18 mouse cellular contexts compared by ENCODE assay signal in genomic region chr7:142400750-142401142, GRCm38 (mm10). TPM values are rescaled to one million over a fixed set of nuclear protein-coding genes. Genes with fewer than 3 reads are reported as not detected.
DNase-seq lines count a peak whose midpoint lies in the region; ATAC-seq lines count a peak whose summit lies in the region.
"Had no signal": no experiment of that assay in that cellular context is flagged by ENCODE, and none has a peak within 500 bp of the region (broad histone marks: within the 10 kb centered on the region; RNA-seq: fewer than 3 reads in every experiment).

No protein-coding gene starts in this region.

- no peaks in the 10 kb centered on the region for H3K36me3 ChIP-seq in kidney, embryonic 14.5 days (ENCODE audit: control insufficient read depth, insufficient read depth, low read length)
- no peaks in the 10 kb centered on the region for H3K36me3 ChIP-seq in embryonic facial prominence, embryonic 11.5 days (replicated peaks; ENCODE audit: control insufficient read depth, insufficient read depth, low read depth, low read length)
- H3K36me3 ChIP-seq in macrophage (ENCODE audit: inconsistent target): no peaks in the 10 kb centered on the region
- H3K36me3 ChIP-seq: limb, embryonic 13.5 days; lung, embryonic 15.5 days; midbrain, embryonic 12.5 days; neural tube, embryonic 12.5 days had no signal

- intact Hi-C loops in gastrocnemius, postnatal 36 days (cut with DNase I): no loop called here

- no peaks in the 10 kb centered on the region for H3K9me3 ChIP-seq in kidney, embryonic 14.5 days (ENCODE audit: control insufficient read depth, low read length)
- H3K9me3 ChIP-seq in embryonic facial prominence, embryonic 11.5 days (replicated peaks; ENCODE audit: control insufficient read depth, low read length): no peaks in the 10 kb centered on the region
- H3K9me3 ChIP-seq: limb, embryonic 13.5 days; lung, embryonic 15.5 days; midbrain, embryonic 12.5 days; neural tube, embryonic 12.5 days had no signal

- no peak for DNase-seq in kidney, adult 8-10 months
- peak; percentile 44 for DNase-seq in ZHBTc4 (ENCODE audit: low read depth, low spot score)
- peak; percentile 8 for DNase-seq in embryonic facial prominence, embryonic 11.5 days (ENCODE audit: low spot score)
- DNase-seq in gastrocnemius, postnatal 36 days: no peak
- DNase-seq in right cerebral cortex, postnatal 10 days (ENCODE audit: low spot score in 2 of 2): no peak
- DNase-seq: gastrocnemius, postnatal 10 days; right cerebral cortex, postnatal 25 days; thymus, postnatal 25 days had no signal

- H3K4me2 ChIP-seq in kidney, embryonic 14.5 days (replicated peaks; ENCODE audit: low read depth, low read length): no peak overlapping the region
- H3K4me2 ChIP-seq in embryonic facial prominence, embryonic 11.5 days (ENCODE audit: low read depth, low read length): no peak overlapping the region
- H3K4me2 ChIP-seq: limb, embryonic 13.5 days; lung, embryonic 15.5 days; midbrain, embryonic 12.5 days; neural tube, embryonic 12.5 days had no signal

- H3K79me2 ChIP-seq in macrophage (ENCODE audit: inconsistent target): peaks cover 58% of the 10 kb centered on the region

- H3K27ac ChIP-seq in kidney, embryonic 14.5 days (ENCODE audit: low read depth, low read length): peak overlapping the region; percentile 37; the same call in 1 of the 2 replicates
- H3K27ac ChIP-seq in embryonic facial prominence, embryonic 11.5 days (replicated peaks; ENCODE audit: low read depth, low read length): no peak overlapping the region
- H3K27ac ChIP-seq in macrophage: peak overlapping the region; percentile 100
- H3K27ac ChIP-seq: limb, embryonic 13.5 days; lung, embryonic 15.5 days; midbrain, embryonic 12.5 days; neural tube, embryonic 12.5 days had no signal

- no peaks in the 10 kb centered on the region for H3K27me3 ChIP-seq in kidney, embryonic 14.5 days (ENCODE audit: control insufficient read depth, insufficient read depth, low read length)
- no peaks in the 10 kb centered on the region for H3K27me3 ChIP-seq in embryonic facial prominence, embryonic 11.5 days (ENCODE audit: control insufficient read depth, insufficient read depth, low read length)
- H3K27me3 ChIP-seq: CH12.LX; limb, embryonic 13.5 days; lung, embryonic 15.5 days; neural tube, embryonic 12.5 days had no signal

- ATAC-seq in kidney, embryonic 14.5 days (ENCODE audit: low FRiP score, low TSS enrichment): no peak
- peak; percentile 64; the same call in 1 of the 2 replicates for ATAC-seq in embryonic facial prominence, embryonic 11.5 days (replicated peaks; ENCODE audit: insufficient number of reproducible peaks, low FRiP score, low TSS enrichment, low read depth)

- no peak overlapping the region for H3K9ac ChIP-seq in kidney, embryonic 14.5 days (ENCODE audit: low read depth, low read length)
- H3K9ac ChIP-seq in embryonic facial prominence, embryonic 11.5 days (replicated peaks; ENCODE audit: low read length): no peak overlapping the region
- H3K9ac ChIP-seq: limb, embryonic 13.5 days; lung, embryonic 15.5 days; midbrain, embryonic 12.5 days; neural tube, embryonic 12.5 days had no signal

- peaks cover 7% of the 10 kb centered on the region; the same call in 1 of the 2 replicates for H3K4me1 ChIP-seq in kidney, embryonic 14.5 days (ENCODE audit: control insufficient read depth, insufficient read depth, low read length)
- no peaks in the 10 kb centered on the region for H3K4me1 ChIP-seq in embryonic facial prominence, embryonic 11.5 days (ENCODE audit: control insufficient read depth, insufficient read depth, low read length)
- H3K4me1 ChIP-seq: limb, embryonic 13.5 days; neural tube, embryonic 12.5 days had no signal

- no peak overlapping the region for H3K4me3 ChIP-seq in kidney, embryonic 14.5 days (ENCODE audit: low read length)
- no peak overlapping the region for H3K4me3 ChIP-seq in embryonic facial prominence, embryonic 11.5 days (ENCODE audit: low read depth, low read length)
- H3K4me3 ChIP-seq in macrophage (ENCODE audit: inconsistent target): no peak overlapping the region
- H3K4me3 ChIP-seq: limb, embryonic 13.5 days; lung, embryonic 15.5 days; midbrain, embryonic 12.5 days; neural tube, embryonic 12.5 days had no signal

- 49% methylated on average over 7 of the region's 7 CpGs for WGBS in kidney, embryonic 14.5 days
- 29% methylated on average over 7 of the region's 7 CpGs for WGBS in embryonic facial prominence, embryonic 11.5 days
- WGBS in macrophage (ENCODE audit: missing documents): 91% methylated on average over 7 of the region's 7 CpGs

RNA-seq across cellular contexts. Expression of gene Ctsd, which starts 12.9 kb away (rescaled TPM):
- polyA plus RNA-seq in kidney, embryonic 14.5 days (2014; fragmentation: Nextera tagmentation; extraction: Ambion mirVana): 223 and 260 TPM in 2 replicates
- polyA plus RNA-seq in embryonic facial prominence, embryonic 11.5 days (2014; fragmentation: Nextera tagmentation; extraction: Ambion mirVana): 163 and 197 TPM in 2 replicates
- total RNA-seq in macrophage (2018; cell fraction: chromatin; rRNA removed): 1,000 to 10,000 TPM in 10 of 26 experiments, 100 to 1,000 TPM in 16; 173 to 1,536 (median 811) TPM
- over 10,000 TPM in 18 of 26 experiments, 1,000 to 10,000 TPM in 8; 7,525 to 19,600 (median 11,156) TPM for total RNA-seq in macrophage (2018; cell fraction: cytosol; rRNA removed)
- total RNA-seq in macrophage (2018; cell fraction: nucleus; rRNA removed): over 10,000 TPM in 1 of 26 experiments, 1,000 to 10,000 TPM in 25; 1,185 to 10,670 (median 7,045) TPM
- 15,815 to 17,787 TPM (median 16,857 TPM) in 3 replicates for polyA plus RNA-seq in macrophage (2018)
- total RNA-seq in gastrocnemius, postnatal 36 days (2021): 100 to 1,000 TPM; 330 to 388 TPM

RNA-seq across cellular contexts. Expression of gene Gm49369, which starts 18.3 kb away (rescaled TPM):
- not detected in 2 replicates for polyA plus RNA-seq in kidney, embryonic 14.5 days (2014; fragmentation: Nextera tagmentation; extraction: Ambion mirVana)
- polyA plus RNA-seq in embryonic facial prominence, embryonic 11.5 days (2014; fragmentation: Nextera tagmentation; extraction: Ambion mirVana): 2.0 TPM in 1 of 2 replicates, not detected in the other
- 100 to 1,000 TPM in 23 of 26 experiments, 10 to 100 TPM in 3; 37.2 to 835 (median 160) TPM for total RNA-seq in macrophage (2018; cell fraction: chromatin; rRNA removed)
- 1,000 to 10,000 TPM in 19 of 26 experiments, 100 to 1,000 TPM in 4, 10 to 100 TPM in 3; 38.7 to 4,200 (median 1,875) TPM for total RNA-seq in macrophage (2018; cell fraction: cytosol; rRNA removed)
- 1,000 to 10,000 TPM in 23 of 26 experiments, 100 to 1,000 TPM in 3; 416 to 4,630 (median 2,489) TPM for total RNA-seq in macrophage (2018; cell fraction: nucleus; rRNA removed)
- 9.6 to 6,145 TPM (median 21.2 TPM) in 3 replicates for polyA plus RNA-seq in macrophage (2018)
- 1 to 10 TPM; 3.9 to 9.2 TPM for total RNA-seq in gastrocnemius, postnatal 36 days (2021)
- polyA plus RNA-seq: heart, embryonic 16.5 days; limb, embryonic 13.5 days; midbrain, embryonic 12.5 days; stomach, embryonic 14.5 days had no signal

RNA-seq across cellular contexts. Expression of gene Ifitm10, which starts 27.2 kb away (rescaled TPM):
- polyA plus RNA-seq in kidney, embryonic 14.5 days (2014; fragmentation: Nextera tagmentation; extraction: Ambion mirVana): 1.4 and 1.7 TPM in 2 replicates
- 0.97 and 1.9 TPM in 2 replicates for polyA plus RNA-seq in embryonic facial prominence, embryonic 11.5 days (2014; fragmentation: Nextera tagmentation; extraction: Ambion mirVana)
- 10 to 100 TPM in 3 of 26 experiments, 1 to 10 TPM in 19, under 1 TPM in 1, not detected in 3; 0.98 to 27.8 (median 5.1) TPM for total RNA-seq in macrophage (2018; cell fraction: chromatin; rRNA removed)
- total RNA-seq in macrophage (2018; cell fraction: cytosol; rRNA removed): under 1 TPM in 22 of 26 experiments, not detected in 4; 0.15 to 0.51 (median 0.27) TPM
- total RNA-seq in macrophage (2018; cell fraction: nucleus; rRNA removed): 1 to 10 TPM in 13 of 26 experiments, under 1 TPM in 3, not detected in 10; 0.36 to 7.0 (median 1.5) TPM
- not detected in 3 replicates for polyA plus RNA-seq in macrophage (2018)
- 1 to 10 TPM; 2.8 to 6.8 TPM for total RNA-seq in gastrocnemius, postnatal 36 days (2021)
- total RNA-seq: CH12.LX had no signal

RNA-seq across cellular contexts. Expression of gene Syt8, which starts 33.9 kb away (rescaled TPM):
- not detected in 2 replicates for polyA plus RNA-seq in kidney, embryonic 14.5 days (2014; fragmentation: Nextera tagmentation; extraction: Ambion mirVana)
- polyA plus RNA-seq in embryonic facial prominence, embryonic 11.5 days (2014; fragmentation: Nextera tagmentation; extraction: Ambion mirVana): 0.52 TPM in 1 of 2 replicates, not detected in the other
- total RNA-seq in macrophage (2018; cell fraction: chromatin; rRNA removed): 100 to 1,000 TPM in 25 of 26 experiments, 10 to 100 TPM in 1; 60.8 to 211 (median 144) TPM
- 1 to 10 TPM in 19 of 26 experiments, under 1 TPM in 7; 0.41 to 8.6 (median 1.5) TPM for total RNA-seq in macrophage (2018; cell fraction: cytosol; rRNA removed)
- total RNA-seq in macrophage (2018; cell fraction: nucleus; rRNA removed): 100 to 1,000 TPM in 6 of 26 experiments, 10 to 100 TPM in 20; 48.3 to 120 (median 78.4) TPM
- polyA plus RNA-seq in macrophage (2018): 3.2 to 10.3 TPM (median 4.8 TPM) in 3 replicates
- not detected for total RNA-seq in gastrocnemius, postnatal 36 days (2021)
- total RNA-seq: CH12.LX; layer of hippocampus, postnatal 25 days had no signal

RNA-seq across cellular contexts. Expression of gene Tnni2, which starts 40.9 kb away (rescaled TPM):
- 3.1 and 3.7 TPM in 2 replicates for polyA plus RNA-seq in kidney, embryonic 14.5 days (2014; fragmentation: Nextera tagmentation; extraction: Ambion mirVana)
- polyA plus RNA-seq in embryonic facial prominence, embryonic 11.5 days (2014; fragmentation: Nextera tagmentation; extraction: Ambion mirVana): 1.4 and 2.7 TPM in 2 replicates
- total RNA-seq in macrophage (2018; cell fraction: chromatin; rRNA removed): 10 to 100 TPM in 24 of 26 experiments, 1 to 10 TPM in 2; 3.2 to 37.4 (median 23.0) TPM
- 10 to 100 TPM in 15 of 26 experiments, 1 to 10 TPM in 11; 6.3 to 23.8 (median 11.0) TPM for total RNA-seq in macrophage (2018; cell fraction: cytosol; rRNA removed)
- 10 to 100 TPM in 19 of 26 experiments, 1 to 10 TPM in 7; 5.5 to 26.3 (median 13.7) TPM for total RNA-seq in macrophage (2018; cell fraction: nucleus; rRNA removed)
- 13.4 to 20.6 TPM (median 18.0 TPM) in 3 replicates for polyA plus RNA-seq in macrophage (2018)
- over 10,000 TPM; 17,613 to 18,280 TPM for total RNA-seq in gastrocnemius, postnatal 36 days (2021)

Comparison
In these comparisons a context has a peak if more than half of its experiments do, and no peak if none do; other contexts are left out.
1. DNase-seq: peak in ZHBTc4 (single experiment) and embryonic facial prominence, embryonic 11.5 days (single experiment); none in kidney, adult 8-10 months (0 of 2), gastrocnemius, postnatal 36 days (0 of 2) and right cerebral cortex, postnatal 10 days (0 of 2).
2. RNA of gene Ctsd, which starts 12.9 kb away (polyA plus RNA-seq): 15,815 to 17,787 TPM in macrophage; 223 to 260 TPM in kidney, embryonic 14.5 days and 163 to 197 TPM in embryonic facial prominence, embryonic 11.5 days; every median in the first group is over 10 times any median in the second.